Mouse (Mus musculus) thymus, adult 2 months (tissue): ENCODE measurements around the gene Kcnt2.

ENCODE experiments used
- CTCF ChIP-seq: fragments of 200-500 bp; IDR thresholded peaks from 2 replicates; pipeline ENCODE4 v1.5.1; 2012; ENCODE audit warnings: mild to moderate bottlenecking, control low read depth, low read length, moderate library complexity, borderline replicate concordance; ENCODE audit not compliant: control insufficient read depth, poor library complexity, insufficient read depth; ENCODE audit errors: extremely low read depth
- POLR2A ChIP-seq: fragments of 200-500 bp; IDR thresholded peaks from 2 replicates; pipeline ENCODE4 v1.6.1; 2012; ENCODE audit warnings: mild to moderate bottlenecking, low read length, control low read depth, moderate library complexity; ENCODE audit not compliant: control insufficient read depth, poor library complexity, insufficient read depth; ENCODE audit errors: extremely low read depth

GRCm38 (mm10) chr1:140429284-140429850 is 183.4 kb downstream of the Kcnt2 start:
- TF ChIP-seq CTCF (no peak), POLR2A (no peak)
